Mouse (Mus musculus) myocyte (in vitro differentiated cells): ENCODE results near the gene 6430548M08Rik. TPM values are rescaled to one million over a fixed set of nuclear protein-coding genes. Genes with fewer than 3 reads are reported as not detected.

Source experiments
- H3K27me3 ChIP-seq: one replicate; pipeline ENCODE4 v1.6.1; 2011; ENCODE audit not compliant: control insufficient read depth, insufficient read depth, insufficient read length
- H3K36me3 ChIP-seq: one replicate; pipeline ENCODE4 v1.6.1; 2011; ENCODE audit not compliant: control insufficient read depth, insufficient read depth
- H3K4me2 ChIP-seq: one replicate; pipeline ENCODE4 v1.6.1; 2011; ENCODE audit warnings: low read depth, control low read depth
- H3K4me3 ChIP-seq: one replicate; pipeline ENCODE4 v1.5.1; 2011; ENCODE audit warnings: mild to moderate bottlenecking, control low read depth, moderate library complexity
- H3K79me2 ChIP-seq: one replicate; pipeline ENCODE4 v1.6.1; 2011; ENCODE audit not compliant: control insufficient read depth, insufficient read depth
- H3ac ChIP-seq: one replicate; pipeline ENCODE4 v1.6.1; 2011; ENCODE audit not compliant: control insufficient read depth, insufficient read length
- CEBPB ChIP-seq: IDR thresholded peaks from 2 replicates; pipeline ENCODE4 v1.6.1; 2011; ENCODE audit warnings: mild to moderate bottlenecking, moderate library complexity; ENCODE audit not compliant: poor library complexity, insufficient read depth, severe bottlenecking
- E2F4 ChIP-seq: IDR thresholded peaks from one replicate; pipeline ENCODE4 v1.6.1; 2011; ENCODE audit warnings: mild to moderate bottlenecking, control low read depth, moderate library complexity; ENCODE audit not compliant: insufficient read depth
- MAX ChIP-seq: IDR thresholded peaks from one replicate; pipeline ENCODE4 v1.6.1; 2011; ENCODE audit warnings: low read depth, mild to moderate bottlenecking, control low read depth
- MYOD1 ChIP-seq, 3 experiments: IDR thresholded peaks; one replicate each; pipeline ENCODE4 v1.6.1; 2011; ENCODE audit warnings: control low read depth in 2 of 3, low read depth in 2 of 3, mild to moderate bottlenecking in 2 of 3, moderate library complexity in 1 of 3; ENCODE audit not compliant: insufficient read length in 2 of 3, control insufficient read depth in 1 of 3
- MYOG ChIP-seq, 3 experiments: IDR thresholded peaks; one replicate each; pipeline ENCODE4 v1.6.1; 2011; ENCODE audit warnings: control low read depth in 2 of 3, low read depth in 2 of 3, mild to moderate bottlenecking in 2 of 3; ENCODE audit not compliant: insufficient read length in 2 of 3, control insufficient read depth in 1 of 3, insufficient read depth in 1 of 3
- POLR2A ChIP-seq: IDR thresholded peaks from one replicate; pipeline ENCODE4 v1.6.1; 2011; ENCODE audit warnings: low read depth, mild to moderate bottlenecking, control low read depth, moderate library complexity; ENCODE audit not compliant: insufficient read length
- POLR2AphosphoS2 ChIP-seq: IDR thresholded peaks from one replicate; pipeline ENCODE4 v1.6.1; 2011; ENCODE audit warnings: low read depth, control low read depth; ENCODE audit not compliant: insufficient read length
- REST ChIP-seq: IDR thresholded peaks from one replicate; pipeline ENCODE4 v1.6.1; 2011; ENCODE audit warnings: mild to moderate bottlenecking, control low read depth, moderate library complexity; ENCODE audit not compliant: insufficient read depth, insufficient read length
- SRF ChIP-seq: IDR thresholded peaks from one replicate; pipeline ENCODE4 v1.6.1; 2011; ENCODE audit warnings: low read depth; ENCODE audit not compliant: control insufficient read depth, insufficient read length
- TCF12 ChIP-seq: IDR thresholded peaks from one replicate; pipeline ENCODE4 v1.6.1; 2011; ENCODE audit warnings: mild to moderate bottlenecking, control low read depth; ENCODE audit not compliant: poor library complexity, insufficient read depth, severe bottlenecking
- TCF3 ChIP-seq: IDR thresholded peaks from one replicate; pipeline ENCODE4 v1.6.1; 2011; ENCODE audit warnings: low read depth, control low read depth; ENCODE audit not compliant: insufficient read length
- USF1 ChIP-seq: IDR thresholded peaks from one replicate; pipeline ENCODE4 v1.6.1; 2011; ENCODE audit warnings: low read depth, mild to moderate bottlenecking, control low read depth, moderate library complexity
- polyA plus RNA-seq: library from polyadenylated mRNA; unstranded; fragments of >200 nt; fragmentation: generic; extraction: Trizol; gene quantifications from one replicate; pipeline ENCODE4 v1.2.1, GENCODE M21; 2012; ENCODE audit warnings: missing spikeins

6430548M08Rik gene
- polyA plus RNA-seq, 1 experiment = 9.4 TPM

- Histone ChIP-seq H3K4me2 (peak overlapping the region; percentile 14), H3ac (no peak overlapping the region), H3K36me3 (no peaks in the 10 kb centered on the region), H3K27me3 (no peaks in the 10 kb centered on the region), H3K79me2 (no peaks in the 10 kb centered on the region), H3K4me3 (no peak overlapping the region)
- TF ChIP-seq MAX (no peak), CEBPB (no peak), POLR2AphosphoS2 (no peak), E2F4 (no peak), REST (no peak), USF1 (no peak), TCF12 (no peak), TCF3 (no peak), SRF (no peak), POLR2A (no peak), MYOD1 (IDR thresholded peaks at IDR 0.05; ENCODE audit: control insufficient read depth in 1 of 3, insufficient read length in 2 of 3, low read depth in 2 of 3) (no peak), MYOG (IDR thresholded peaks at IDR 0.05; ENCODE audit: control insufficient read depth in 1 of 3, insufficient read depth in 1 of 3, insufficient read length in 2 of 3, low read depth in 2 of 3) (no peak)
Measured at GRCm38 (mm10) chr8:120118847-120119246, 4.9 kb downstream of the 6430548M08Rik start.

- Histone ChIP-seq H3ac (no peak overlapping the region), H3K36me3 (no peaks in the 10 kb centered on the region)
Measured at GRCm38 (mm10) chr8:120119429-120119828, 5.5 kb downstream of the 6430548M08Rik start.

GRCm38 (mm10) chr8:120119931-120120330 lies 6.0 kb downstream of the 6430548M08Rik start:
- Histone ChIP-seq H3K4me3 (no peak overlapping the region), H3K79me2 (no peaks in the 10 kb centered on the region), H3ac (no peak overlapping the region), H3K27me3 (no peaks in the 10 kb centered on the region), H3K4me2 (no peak overlapping the region), H3K36me3 (no peaks in the 10 kb centered on the region)
- TF ChIP-seq TCF3 = no peak
- no peak for TF ChIP-seq TCF12
- no peak for TF ChIP-seq MAX
- no peak for TF ChIP-seq USF1
- no peak for TF ChIP-seq REST

More at GRCm38 (mm10) chr8:120119429-120119828, 5.5 kb downstream of the 6430548M08Rik start:
- TF ChIP-seq POLR2AphosphoS2 (no peak), POLR2A (no peak), MYOD1 (IDR thresholded peaks at IDR 0.05; ENCODE audit: control insufficient read depth in 1 of 3, insufficient read length in 2 of 3, low read depth in 2 of 3) (no peak), SRF (no peak), USF1 (no peak), MYOG (IDR thresholded peaks at IDR 0.05; ENCODE audit: control insufficient read depth in 1 of 3, insufficient read depth in 1 of 3, insufficient read length in 2 of 3, low read depth in 2 of 3) (no peak), CEBPB (no peak), TCF12 (no peak), MAX (no peak), TCF3 (no peak)
- no peaks in the 10 kb centered on the region for H3K27me3 ChIP-seq
- H3K4me3 ChIP-seq = no peak overlapping the region
- H3K79me2 ChIP-seq = no peaks in the 10 kb centered on the region
- peak overlapping the region; percentile 14 for H3K4me2 ChIP-seq

GRCm38 (mm10) chr8:120120951-120121350 lies 7.0 kb downstream of the 6430548M08Rik start:
- H3K4me2 ChIP-seq = no peak overlapping the region
- H3ac ChIP-seq = no peak overlapping the region
- H3K4me3 ChIP-seq = no peak overlapping the region
- H3K79me2 ChIP-seq = no peaks in the 10 kb centered on the region
- TF ChIP-seq TCF3 (no peak), TCF12 (no peak), USF1 (no peak), REST (no peak), MAX (no peak), MYOG (IDR thresholded peaks at IDR 0.05; ENCODE audit: control insufficient read depth in 1 of 3, insufficient read depth in 1 of 3, insufficient read length in 2 of 3, low read depth in 2 of 3) (no peak), POLR2A (no peak)
- no peaks in the 10 kb centered on the region for H3K27me3 ChIP-seq
- H3K36me3 ChIP-seq = no peaks in the 10 kb centered on the region

GRCm38 (mm10) chr8:120124261-120124660 lies 10.3 kb downstream of the 6430548M08Rik start:
- H3K36me3 ChIP-seq = no peaks in the 10 kb centered on the region
- H3K4me3 ChIP-seq = no peak overlapping the region
- H3K27me3 ChIP-seq = no peaks in the 10 kb centered on the region
- no peak overlapping the region for H3ac ChIP-seq
- no peak overlapping the region for H3K4me2 ChIP-seq
- TF ChIP-seq TCF3 (no peak), E2F4 (no peak), USF1 (no peak), MAX (no peak), MYOG (IDR thresholded peaks at IDR 0.05; ENCODE audit: control insufficient read depth in 1 of 3, insufficient read depth in 1 of 3, insufficient read length in 2 of 3, low read depth in 2 of 3) (no peak), TCF12 (no peak), REST (no peak), MYOD1 (IDR thresholded peaks at IDR 0.05; ENCODE audit: control insufficient read depth in 1 of 3, insufficient read length in 2 of 3, low read depth in 2 of 3) (no peak), CEBPB (no peak)
- no peaks in the 10 kb centered on the region for H3K79me2 ChIP-seq
